Mouse (Mus musculus): Measurements from ENCODE around the gene Tbc1d23.
"Not testable (repeated sequence)": the region's sequence is repeated elsewhere in the genome, so short reads cannot be mapped to it uniquely, and the experiment has no call there.

The Tbc1d23 gene

GRCm38 (mm10) chr16:57215957-57216356, 15.3 kb downstream of the Tbc1d23 start:
- no peak for DNase-seq (ENCODE audit: low spot score)

DNA sequence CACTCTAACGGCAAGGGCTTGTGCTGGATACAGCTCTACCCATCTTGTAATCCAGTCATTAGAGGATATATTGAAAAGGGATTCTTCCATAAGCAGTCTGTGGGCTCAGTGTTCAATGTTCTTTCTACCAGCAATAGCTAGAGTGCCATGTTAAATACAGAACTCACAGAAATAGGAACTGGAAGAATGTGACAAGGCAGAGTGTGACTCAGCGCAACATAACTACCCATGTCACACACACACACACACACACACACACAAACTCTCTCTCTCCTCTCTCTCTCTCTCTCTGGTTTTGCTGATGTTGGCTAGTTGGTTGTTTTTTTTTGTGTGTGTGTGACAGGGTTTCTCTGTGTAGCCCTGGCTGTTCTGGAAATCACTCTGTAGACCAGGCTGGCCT, 20.3 kb downstream of the Tbc1d23 start:
- DNase-seq (ENCODE audit: low spot score): no peak

DNA sequence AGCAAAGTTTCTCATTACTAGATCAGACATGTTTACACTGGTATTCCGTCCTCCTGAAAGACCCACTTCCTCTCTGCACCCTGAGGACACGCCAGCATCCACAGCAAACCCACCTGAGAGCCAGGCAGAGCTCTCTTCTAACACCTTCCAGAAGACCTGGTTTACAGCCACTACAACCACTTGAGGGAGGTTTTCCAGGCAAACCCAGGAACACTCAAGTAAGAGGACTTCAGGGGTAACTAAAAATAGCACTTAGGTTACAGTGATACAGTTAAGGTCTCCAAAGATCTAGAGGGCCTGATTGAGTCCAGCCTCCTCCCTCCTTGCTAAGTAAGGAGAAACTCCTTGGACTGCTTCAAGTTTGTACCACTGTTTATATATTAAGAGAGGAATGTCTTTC, 23.0 kb downstream of the Tbc1d23 start:
- DNase-seq (ENCODE audit: low spot score): no peak

DNA sequence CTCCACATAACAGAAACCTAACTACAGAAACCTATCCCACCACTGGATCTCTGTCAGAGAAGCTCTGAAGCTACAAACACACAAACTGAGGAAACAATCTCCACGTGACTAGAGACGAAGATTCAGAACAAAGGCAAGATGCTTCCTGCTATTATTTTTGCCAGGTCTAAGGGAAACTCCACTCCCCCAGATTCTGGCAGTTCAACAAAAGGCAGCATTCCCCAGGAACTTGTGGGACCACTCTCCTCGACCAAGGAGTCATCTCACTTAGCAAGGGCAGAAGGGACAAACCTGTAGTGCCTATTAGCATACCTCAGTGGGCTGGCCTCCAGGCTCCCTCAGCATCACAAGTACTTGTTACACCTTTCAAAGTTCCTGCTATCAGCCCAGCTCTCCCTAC, 34.0 kb downstream of the Tbc1d23 start:
- DNase-seq (ENCODE audit: low spot score): no peak

DNA sequence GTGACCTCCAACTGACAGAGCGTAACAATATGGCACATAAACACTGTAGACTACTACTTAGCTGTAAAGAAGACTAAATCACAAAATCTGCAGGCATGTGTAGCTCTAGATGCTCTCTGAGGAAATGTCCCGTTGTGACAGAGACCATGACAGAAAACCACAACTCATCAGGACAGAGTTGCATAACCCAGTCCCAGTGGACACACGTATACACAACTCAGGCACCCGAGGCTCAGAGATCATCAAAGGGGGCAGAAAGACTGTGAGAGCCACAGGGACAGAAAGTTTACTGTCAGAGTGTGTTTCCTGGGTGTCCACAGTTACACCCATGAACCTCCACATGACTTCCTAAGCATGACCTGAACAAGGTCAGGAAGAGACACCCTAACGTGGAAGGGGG, 34.7 kb downstream of the Tbc1d23 start:
- no peak for DNase-seq (ENCODE audit: low spot score)

DNA sequence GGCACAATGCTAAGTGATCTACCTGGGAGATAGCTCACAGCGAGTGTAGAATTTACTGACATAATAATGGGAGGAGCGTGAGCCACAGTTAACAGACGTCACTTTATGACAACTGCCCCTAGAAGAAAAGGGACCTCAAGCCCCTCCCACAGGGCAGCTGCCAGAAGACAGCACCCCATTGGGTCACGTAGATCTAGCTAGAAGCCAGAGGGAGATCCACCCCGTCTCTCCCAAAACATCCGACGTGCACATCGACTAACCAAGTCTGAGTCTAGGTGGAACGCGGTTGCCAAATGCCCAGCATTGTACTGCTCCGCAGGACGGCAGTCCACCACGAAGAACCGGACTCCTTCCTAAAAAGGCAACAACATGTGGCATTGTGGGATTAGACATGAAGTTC, 40.1 kb downstream of the Tbc1d23 start:
- no peak for DNase-seq (ENCODE audit: low spot score)

DNA sequence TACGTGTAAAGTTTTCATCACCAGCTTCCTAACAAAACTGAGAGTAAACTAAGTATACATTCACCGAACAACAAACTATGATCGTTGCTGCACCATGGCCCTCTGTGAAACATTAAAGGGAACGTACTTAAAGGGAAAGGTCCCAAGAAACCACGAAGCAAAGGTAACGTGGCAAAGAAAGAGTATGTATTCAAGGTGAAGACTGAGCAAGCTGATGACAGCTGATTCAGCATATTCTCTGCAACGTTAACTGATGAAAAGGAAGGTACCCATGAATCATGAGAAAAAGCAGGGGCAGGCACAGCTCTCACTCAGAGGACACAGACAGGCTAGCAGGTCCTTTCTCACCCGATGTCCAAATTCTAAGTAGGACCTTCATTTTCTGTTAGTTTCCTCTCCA, 40.9 kb downstream of the Tbc1d23 start:
- no peak for DNase-seq (ENCODE audit: low spot score)

DNA sequence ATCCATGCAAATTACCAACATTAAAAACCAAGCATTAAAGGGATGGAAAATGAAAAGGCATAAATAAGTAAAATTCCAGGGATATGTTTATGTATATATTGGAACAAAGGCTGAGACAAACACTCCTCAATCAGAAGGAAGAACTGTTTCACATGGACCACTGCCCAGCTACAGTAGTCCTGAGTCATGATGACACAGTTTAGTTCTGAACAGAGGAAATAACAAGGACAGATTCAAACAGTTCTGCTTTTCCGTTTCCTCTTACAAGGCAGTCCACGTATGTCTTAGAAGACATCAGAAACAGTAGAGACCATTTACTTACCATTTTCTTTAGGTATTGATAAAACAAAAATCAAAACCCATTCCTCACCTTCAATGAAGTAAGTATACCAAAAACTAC, 41.8 kb downstream of the Tbc1d23 start:
- no peak for DNase-seq (ENCODE audit: low spot score)

- no peak for DNase-seq (ENCODE audit: low spot score)
These were observed 44.7 kb downstream of the Tbc1d23 start for GRCm38 (mm10) chr16:57186618-57187017.

GRCm38 (mm10) chr16:57182037-57182436, 49.3 kb downstream of the Tbc1d23 start:
- no peak for DNase-seq (ENCODE audit: low spot score)

DNA sequence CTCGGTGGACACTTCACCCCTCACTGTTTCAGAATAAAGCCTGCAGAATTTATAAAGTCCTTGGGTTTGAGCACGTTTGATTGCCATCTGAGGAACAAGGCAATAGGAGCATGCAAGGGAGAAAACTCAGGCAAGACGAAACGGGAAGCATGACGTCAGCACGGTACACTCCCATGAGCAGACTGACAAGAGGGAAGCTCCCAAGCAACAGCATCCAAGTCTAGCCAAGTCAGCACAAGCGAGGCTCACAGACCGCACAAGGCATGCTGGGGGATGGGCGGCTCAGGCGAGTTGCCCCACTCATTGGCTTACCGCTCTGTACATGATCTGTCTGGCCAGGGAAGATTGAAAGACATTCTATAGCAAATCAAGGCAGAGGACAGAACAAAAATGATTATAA, 50.1 kb downstream of the Tbc1d23 start:
- peak; percentile 67 for DNase-seq (ENCODE audit: low spot score)

GRCm38 (mm10) chr16:57177664-57178063, 53.6 kb downstream of the Tbc1d23 start:
- no peak for DNase-seq (ENCODE audit: low spot score)

DNA sequence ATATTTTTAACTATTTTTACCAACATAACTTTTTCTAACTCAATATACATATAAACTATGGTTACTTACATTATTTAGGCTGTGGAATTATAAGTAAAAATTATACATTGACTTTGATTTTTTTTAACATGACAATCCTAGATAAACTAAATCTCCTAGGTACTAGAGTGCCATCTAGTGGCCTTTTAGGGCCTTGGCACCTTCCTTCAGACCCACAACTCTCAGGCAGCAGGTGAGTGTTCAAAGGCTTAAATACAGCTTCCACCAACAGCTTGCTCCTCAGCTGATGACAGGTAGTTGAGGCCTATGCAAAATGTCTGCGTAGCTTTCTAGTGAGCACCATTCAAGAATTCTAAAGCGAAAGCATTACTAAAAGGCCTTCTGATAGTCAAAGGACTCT, 54.0 kb downstream of the Tbc1d23 start:
- peak; percentile 39 for DNase-seq (ENCODE audit: low spot score)

DNA sequence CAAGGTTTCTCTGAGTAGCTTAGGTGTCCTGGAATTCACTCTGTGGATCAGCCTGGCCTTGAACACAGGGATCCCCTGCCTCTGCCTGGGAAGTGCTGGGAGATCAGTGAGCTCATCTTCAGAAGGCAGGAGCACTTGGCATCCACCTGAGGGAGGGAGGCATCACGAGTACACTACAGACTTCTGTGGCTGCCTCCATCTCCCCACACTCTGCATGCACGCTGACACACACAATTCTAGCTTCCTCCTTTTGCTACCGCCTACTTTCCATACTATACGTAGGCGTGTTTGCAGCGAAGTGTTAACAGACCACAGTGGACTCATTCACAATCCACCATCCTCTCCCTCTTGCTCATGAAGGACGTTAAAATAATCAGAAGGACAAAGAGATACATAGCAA, 55.0 kb downstream of the Tbc1d23 start:
- DNase-seq (ENCODE audit: low spot score): no peak

- DNase-seq (ENCODE audit: low spot score): no peak
These were observed 55.6 kb downstream of the Tbc1d23 start for GRCm38 (mm10) chr16:57175751-57176150.

DNA sequence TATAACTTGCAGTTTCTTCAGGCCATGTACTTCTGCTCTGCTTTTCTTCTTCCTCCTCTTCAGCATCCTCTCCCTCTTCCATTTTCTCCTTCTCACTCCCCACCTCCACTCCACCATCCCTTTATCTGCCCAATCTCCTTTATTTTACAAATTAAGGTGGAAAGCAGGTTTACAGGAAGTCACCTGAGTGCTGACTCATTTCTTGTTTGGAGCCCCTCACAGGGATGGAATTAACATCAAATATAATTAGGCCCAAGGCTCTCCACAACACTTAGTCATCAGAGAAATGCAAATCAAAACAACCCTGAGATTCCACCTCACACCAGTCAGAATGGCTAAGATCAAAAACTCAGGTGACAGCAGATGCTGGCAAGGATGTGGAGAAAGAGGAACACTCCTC, 56.8 kb downstream of the Tbc1d23 start:
- DNase-seq (ENCODE audit: low spot score): not testable (repeated sequence)

DNA sequence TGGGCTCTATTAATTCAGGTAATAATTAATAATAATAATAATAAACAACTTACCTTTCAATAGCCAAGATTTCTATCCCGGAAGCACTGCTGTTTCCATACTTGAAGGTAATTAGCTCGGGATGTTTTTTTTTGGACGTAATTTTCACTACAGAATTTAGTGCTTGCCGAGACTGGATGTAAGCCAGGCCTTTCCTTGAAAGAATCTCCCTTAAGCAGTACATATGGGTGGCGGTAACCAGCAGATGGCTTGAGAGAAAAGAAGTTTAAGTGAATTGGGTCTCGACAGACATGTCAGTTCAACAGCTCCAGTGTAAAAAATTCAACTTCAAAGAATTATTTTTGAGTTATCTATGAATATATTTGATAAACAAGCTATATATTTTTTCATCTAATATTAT, 59.7 kb downstream of the Tbc1d23 start:
- DNase-seq (ENCODE audit: low spot score): no peak

GRCm38 (mm10) chr16:57171161-57171560, 60.1 kb downstream of the Tbc1d23 start:
- no peak for DNase-seq (ENCODE audit: low spot score)

DNA sequence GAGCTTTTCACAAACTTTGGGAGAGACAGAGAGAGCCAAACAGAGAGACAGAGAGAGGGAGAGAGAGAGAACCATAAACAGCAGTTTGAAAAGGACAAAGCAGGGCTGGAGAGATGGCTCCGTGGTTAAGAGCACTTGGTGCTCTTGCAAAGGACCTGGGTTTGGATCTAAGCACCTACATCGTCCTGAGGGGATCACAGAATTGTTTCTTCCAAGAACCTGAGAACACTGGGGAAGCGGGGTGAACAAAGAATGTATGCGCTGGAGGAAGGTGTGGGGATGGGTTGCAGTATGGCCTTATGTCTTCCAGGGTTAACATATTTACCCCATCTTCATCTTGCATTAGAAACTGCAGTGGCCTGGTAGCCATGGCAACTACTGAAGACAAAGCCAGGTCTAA, 63.1 kb downstream of the Tbc1d23 start:
- DNase-seq (ENCODE audit: low spot score): no peak

DNA sequence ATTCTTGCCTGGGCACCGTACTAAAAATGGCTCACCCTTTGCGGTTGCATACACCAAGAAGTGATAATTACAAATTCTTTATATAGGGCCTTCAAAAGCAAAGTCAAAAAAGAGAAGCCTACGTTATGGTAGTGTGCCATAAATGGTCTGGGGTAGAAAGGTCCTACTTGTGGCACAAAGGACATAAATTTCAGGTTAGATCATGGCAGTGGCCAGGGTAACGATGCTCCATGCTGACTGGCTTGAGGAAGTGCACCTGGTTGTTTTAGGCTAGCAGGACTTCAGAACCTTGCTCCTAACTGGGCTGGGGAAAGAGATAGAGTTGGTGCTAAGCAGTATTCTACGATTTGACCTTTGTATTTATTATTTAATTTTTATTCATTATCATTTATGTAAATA, 63.8 kb downstream of the Tbc1d23 start:
- DNase-seq (ENCODE audit: low spot score): no peak

- DNase-seq (ENCODE audit: low spot score): peak; percentile 93
These were observed 64.4 kb downstream of the Tbc1d23 start, which contains the start of gene Nit2 for GRCm38 (mm10) chr16:57166611-57167513. TSS of gene Nit2 (minus strand) at chr16:57167341.

DNA sequence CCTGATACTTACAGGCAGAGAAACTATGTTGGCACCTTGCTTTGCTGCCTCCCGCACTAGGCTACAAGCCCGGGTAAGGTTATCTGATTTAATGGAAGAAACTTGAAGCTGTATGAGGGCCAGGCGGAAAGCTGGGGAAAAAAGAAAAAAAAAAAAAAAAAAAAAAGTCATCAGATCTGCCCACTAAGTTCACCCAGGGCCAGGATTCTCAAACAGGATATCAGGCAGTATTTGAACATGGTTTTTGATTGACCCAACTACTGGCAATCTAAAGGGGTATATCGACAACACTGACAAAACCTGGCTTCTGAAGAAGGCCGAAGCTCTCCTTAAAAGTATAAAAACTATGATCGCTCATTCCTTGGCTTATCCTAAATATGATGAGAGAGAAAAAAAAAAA, 65.2 kb downstream of the Tbc1d23 start:
- DNase-seq (ENCODE audit: low spot score): no peak

- DNase-seq (ENCODE audit: low spot score): no peak
These were observed 66.1 kb downstream of the Tbc1d23 start for GRCm38 (mm10) chr16:57165157-57165556.

DNA sequence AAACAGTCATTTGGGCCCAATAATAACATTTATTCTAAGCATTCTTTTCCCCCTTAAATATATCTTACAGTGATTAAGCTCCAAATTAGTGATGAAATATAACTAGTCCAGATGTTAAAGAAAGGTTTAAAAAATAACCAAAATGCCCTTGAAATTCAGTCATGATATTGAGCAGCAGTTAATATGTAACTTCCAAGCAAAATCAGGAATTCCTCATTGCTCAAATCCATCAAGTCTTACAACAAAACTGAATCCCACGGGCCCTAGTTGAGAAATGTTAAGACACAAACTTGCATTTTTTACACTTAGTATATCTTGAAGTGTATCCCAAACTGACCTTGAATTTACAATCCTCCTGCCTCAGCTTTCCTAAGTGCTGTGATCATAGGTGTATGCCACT, 67.6 kb downstream of the Tbc1d23 start:
- DNase-seq (ENCODE audit: low spot score): no peak

Data from layer of hippocampus, adult 11-12 months (tissue).